Mouse (Mus musculus) bone marrow macrophage, adult 2 months (primary cell): ENCODE measurements at regions not wholly inside any gene's neighbourhood (a gene's known extent, or its start where the extent isn't known, plus 50 kb on each side); places are given as distances from the start of the nearest gene placed in this dataset.

Experiments
- H3K27ac ChIP-seq: 2 replicates; pipeline ENCODE4 v1.5.1; 2012; ENCODE audit warnings: low read depth, low read length; ENCODE audit not compliant: insufficient read depth
- H3K4me1 ChIP-seq: 2 replicates; pipeline ENCODE4 v1.6.1; 2012; ENCODE audit warnings: low read length; ENCODE audit not compliant: control insufficient read depth, insufficient read depth
- H3K4me3 ChIP-seq: 2 replicates; pipeline ENCODE4 v1.5.1; 2012; ENCODE audit warnings: mild to moderate bottlenecking, low read length, moderate library complexity; ENCODE audit not compliant: insufficient read depth
- CTCF ChIP-seq: IDR thresholded peaks from 2 replicates; pipeline ENCODE4 v1.5.1; 2012; ENCODE audit warnings: low read depth, mild to moderate bottlenecking, low read length, moderate library complexity
- POLR2A ChIP-seq: IDR thresholded peaks from 2 replicates; pipeline ENCODE4 v1.6.1; 2012; ENCODE audit warnings: mild to moderate bottlenecking, low read depth, low read length, borderline replicate concordance

GRCm38 (mm10) chr4:93754497-93754896 is 419.2 kb upstream of the Tusc1 start:
- Histone ChIP-seq H3K27ac (no peak overlapping the region), H3K4me3 (no peak overlapping the region), H3K4me1 (no peaks in the 10 kb centered on the region)
- no peak for TF ChIP-seq CTCF
- TF ChIP-seq POLR2A, result no peak

GRCm38 (mm10) chr4:93746326-93746725 is 411.0 kb upstream of the Tusc1 start:
- TF ChIP-seq CTCF, result no peak
- no peak for TF ChIP-seq POLR2A
- H3K4me3 ChIP-seq, result no peak overlapping the region
- no peaks in the 10 kb centered on the region for H3K4me1 ChIP-seq
- H3K27ac ChIP-seq, result no peak overlapping the region

- Histone ChIP-seq H3K27ac (no peak overlapping the region), H3K4me3 (no peak overlapping the region), H3K4me1 (no peaks in the 10 kb centered on the region)
- TF ChIP-seq POLR2A (no peak), CTCF (no peak)
Measured at GRCm38 (mm10) chr4:93713711-93714110, 378.4 kb upstream of the Tusc1 start.

GRCm38 (mm10) chr4:93676403-93677039 is 341.2 kb upstream of the Tusc1 start:
- Histone ChIP-seq H3K4me3 (no peak overlapping the region), H3K4me1 (no peaks in the 10 kb centered on the region), H3K27ac (no peak overlapping the region)
- no peak for TF ChIP-seq CTCF
- no peak for TF ChIP-seq POLR2A

- TF ChIP-seq CTCF (no peak), POLR2A (no peak)
- H3K27ac ChIP-seq, result no peak overlapping the region
- H3K4me3 ChIP-seq, result no peak overlapping the region
- no peaks in the 10 kb centered on the region for H3K4me1 ChIP-seq
Measured at GRCm38 (mm10) chr4:93675739-93676402, 340.6 kb upstream of the Tusc1 start.

- TF ChIP-seq POLR2A, result no peak
- no peak for TF ChIP-seq CTCF
- H3K4me3 ChIP-seq, result no peak overlapping the region
- H3K27ac ChIP-seq, result no peak overlapping the region
- H3K4me1 ChIP-seq, result no peaks in the 10 kb centered on the region
Measured at GRCm38 (mm10) chr4:93669050-93669449, 333.7 kb upstream of the Tusc1 start.

GRCm38 (mm10) chr4:93664293-93664692 is 329.0 kb upstream of the Tusc1 start:
- TF ChIP-seq CTCF, result no peak
- TF ChIP-seq POLR2A, result no peak
- H3K27ac ChIP-seq, result no peak overlapping the region
- no peak overlapping the region for H3K4me3 ChIP-seq
- H3K4me1 ChIP-seq, result no peaks in the 10 kb centered on the region

GRCm38 (mm10) chr4:93638207-93638606 is 302.9 kb upstream of the Tusc1 start:
- Histone ChIP-seq H3K27ac (no peak overlapping the region), H3K4me1 (no peaks in the 10 kb centered on the region), H3K4me3 (no peak overlapping the region)
- TF ChIP-seq CTCF, result no peak
- TF ChIP-seq POLR2A, result no peak

- no peaks in the 10 kb centered on the region for H3K4me1 ChIP-seq
- no peak overlapping the region for H3K4me3 ChIP-seq
- TF ChIP-seq CTCF (no peak), POLR2A (no peak)
- H3K27ac ChIP-seq, result no peak overlapping the region
Measured at GRCm38 (mm10) chr4:93598474-93598873, 263.2 kb upstream of the Tusc1 start.

GRCm38 (mm10) chr4:93584328-93584727 is 249.0 kb upstream of the Tusc1 start:
- no peak for TF ChIP-seq CTCF
- no peak for TF ChIP-seq POLR2A
- Histone ChIP-seq H3K27ac (no peak overlapping the region), H3K4me3 (no peak overlapping the region), H3K4me1 (no peaks in the 10 kb centered on the region)
